Mouse (Mus musculus) frontal cortex, postnatal 25 days (tissue): ENCODE measurements around the gene Fcer1a.
"Not testable (repeated sequence)": the region's sequence is repeated elsewhere in the genome, so short reads cannot be mapped to it uniquely, and the experiment has no call there.

ENCODE experiments used
- DNase-seq, 2 experiments: peaks; one replicate each; pipeline ENCODE4 v3.0.0; 2022; ENCODE audit warnings: low spot score in 2 of 2

The Fcer1a gene

DNA sequence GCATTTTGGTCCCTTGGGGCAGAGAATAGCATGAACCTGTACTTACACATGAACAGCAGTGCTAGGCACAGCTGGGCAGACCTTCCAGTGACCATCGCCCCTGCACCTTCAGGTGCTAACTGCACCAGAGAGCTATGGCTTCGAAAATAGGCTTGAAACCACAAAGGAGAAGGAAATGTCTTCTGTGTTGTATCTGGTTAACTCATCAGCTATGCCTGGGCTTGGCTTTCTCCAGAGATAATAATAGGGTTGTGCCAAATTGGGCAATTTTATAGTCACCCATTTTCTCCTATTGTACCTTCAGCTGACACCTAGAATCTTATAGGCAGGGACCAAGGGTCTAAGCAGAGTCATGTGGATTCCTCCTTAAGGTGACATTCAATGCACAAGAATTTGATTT, at the start of gene Fcer1a:
Gene Fcer1a, minus strand, starts transcription at position 134 of the 400 bp plus-strand sequence.
- DNase-seq: no peak

DNA sequence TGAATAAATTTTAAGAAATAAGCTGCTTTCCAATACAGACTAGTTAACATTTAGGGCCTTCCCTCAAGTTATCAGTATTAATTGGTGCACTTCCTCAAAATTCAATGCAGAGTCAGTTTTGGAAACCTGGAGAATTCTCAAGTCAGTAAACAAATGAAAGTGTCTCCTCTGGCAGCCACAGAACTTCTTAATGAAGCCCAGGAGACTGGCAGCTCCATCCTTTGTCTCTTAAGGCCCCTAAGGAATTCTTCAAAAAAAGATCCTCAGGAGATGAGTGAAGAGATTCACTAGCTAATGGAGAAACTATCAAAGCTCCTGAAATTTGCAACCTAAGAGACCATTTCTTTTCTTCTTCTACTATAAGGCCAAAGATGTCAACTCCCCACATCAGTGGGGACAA, 38.7 kb upstream of the Fcer1a start, which contains the start of gene Olfr418:
Gene Olfr418, plus strand, starts transcription at position 301 of the 400 bp plus-strand sequence.
- no peak for DNase-seq

DNA sequence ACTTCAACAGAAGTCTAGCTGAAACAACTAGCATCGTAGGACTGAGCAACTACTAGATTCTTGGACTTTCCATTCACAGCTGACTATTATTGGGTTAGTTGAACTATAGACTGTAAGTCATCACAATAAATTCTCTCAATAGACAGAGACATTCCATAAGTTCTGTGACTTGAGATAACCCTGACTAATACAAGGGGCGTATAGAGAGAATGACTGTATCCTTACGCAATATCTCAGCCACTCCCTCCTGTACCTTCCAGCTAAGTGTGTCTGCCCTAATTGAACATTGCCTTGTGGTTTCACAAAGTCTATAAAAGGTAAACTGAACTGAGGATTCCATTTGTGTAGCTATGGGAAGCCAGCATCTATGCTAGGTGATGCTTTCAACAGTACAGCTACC, 22.9 kb upstream of the Fcer1a start:
- no peak for DNase-seq

DNA sequence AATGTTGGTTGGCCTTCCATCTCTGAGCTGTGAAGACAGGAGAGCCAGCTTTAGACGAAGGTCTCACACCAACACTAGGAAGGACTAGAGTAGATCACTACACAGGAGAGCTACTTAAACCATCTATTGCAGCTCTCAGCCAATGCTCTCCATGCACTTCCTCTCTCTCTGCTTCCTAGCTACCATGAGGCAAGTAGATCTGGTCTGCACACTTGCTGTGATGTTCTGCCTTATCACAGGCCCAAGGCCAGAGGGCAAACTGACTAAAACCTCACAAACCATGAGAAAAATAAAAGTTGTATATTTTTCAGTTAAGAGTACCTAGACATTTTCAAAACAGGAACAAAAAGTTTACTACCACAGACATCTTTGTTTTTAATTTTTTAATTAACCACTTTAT, 10.0 kb upstream of the Fcer1a start:
- not testable (repeated sequence) for DNase-seq

DNA sequence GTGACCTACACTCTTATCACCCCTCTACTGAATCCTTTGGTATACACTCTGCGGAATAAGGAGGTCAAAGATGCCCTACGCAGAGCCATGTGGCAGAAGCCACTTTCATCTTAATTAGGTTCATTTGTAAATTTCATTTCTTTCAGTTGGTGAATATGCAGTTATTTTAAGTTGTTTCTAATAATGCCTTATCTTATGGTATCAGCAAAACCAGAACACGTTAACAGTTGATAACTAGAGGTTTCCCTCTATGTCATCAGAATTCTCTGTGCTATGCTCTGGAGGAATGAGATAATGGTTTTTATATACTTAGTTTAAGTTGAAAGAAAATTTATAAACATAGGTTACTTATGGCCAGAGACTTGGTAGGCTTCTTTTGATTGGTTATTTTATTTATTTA, 10.5 kb downstream of the Fcer1a start:
- no peak for DNase-seq

DNA sequence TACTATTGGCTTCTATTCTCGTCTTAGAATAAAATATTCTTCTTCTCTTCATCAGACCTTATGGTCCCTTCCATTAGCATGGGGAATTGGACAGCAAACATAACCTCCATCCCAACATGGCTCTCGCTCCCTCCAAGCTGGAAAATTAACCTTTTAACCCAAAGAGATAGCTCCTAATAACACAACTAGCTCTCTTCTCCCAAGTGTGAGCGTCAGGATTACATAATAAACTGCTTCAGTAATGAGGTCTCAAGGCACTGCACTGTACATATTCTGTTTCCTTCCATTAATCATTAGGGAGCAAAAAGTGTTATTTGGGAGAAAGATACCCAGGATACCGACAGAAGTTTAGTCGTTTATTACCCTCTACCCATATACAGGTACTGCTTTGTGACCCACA, 14.9 kb downstream of the Fcer1a start, which contains the start of gene Olfr1404:
Gene Olfr1404, plus strand, starts transcription at position 301 of the 400 bp plus-strand sequence.
- DNase-seq: no peak

DNA sequence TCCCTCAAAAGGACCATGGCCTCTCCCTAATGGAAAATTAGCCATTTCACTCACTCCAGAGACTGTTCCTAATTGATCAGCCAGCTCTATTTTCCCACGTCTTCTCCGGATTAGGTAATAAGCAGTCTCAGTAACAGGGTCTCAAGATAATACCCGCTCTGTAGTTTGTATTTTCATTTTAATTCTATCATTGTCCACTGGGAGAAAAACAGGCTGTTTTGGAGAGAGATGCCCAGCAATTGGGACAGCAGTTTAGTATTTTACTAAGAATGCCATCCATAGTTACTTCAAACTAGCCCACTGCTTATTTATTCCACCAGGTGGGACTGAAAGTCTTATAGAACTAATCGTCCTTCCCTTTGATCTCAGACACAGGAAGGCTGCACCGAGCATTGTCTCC, 29.5 kb downstream of the Fcer1a start, which contains the start of gene Olfr218:
Gene Olfr218, plus strand, starts transcription at position 301 of the 400 bp plus-strand sequence.
- DNase-seq: no peak

DNA sequence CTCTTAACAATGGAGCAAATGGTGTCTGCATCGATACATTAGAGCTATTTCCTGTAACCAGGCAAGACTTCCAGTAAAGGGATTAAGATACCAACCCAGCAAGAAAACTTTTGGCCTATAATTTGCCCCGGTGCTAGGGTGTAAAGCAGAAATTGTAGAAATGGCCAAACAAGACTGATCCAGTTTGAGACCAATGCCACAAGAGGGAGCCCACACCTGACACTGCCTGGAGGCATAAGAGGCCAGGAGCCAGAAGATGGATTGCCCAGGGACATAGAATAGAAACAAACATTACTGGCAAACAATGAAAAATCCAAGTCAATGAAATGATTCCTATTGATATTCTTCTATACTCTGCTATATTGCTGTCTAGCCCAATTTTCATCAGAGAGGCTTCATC, 30.7 kb downstream of the Fcer1a start:
- DNase-seq: no peak

DNA sequence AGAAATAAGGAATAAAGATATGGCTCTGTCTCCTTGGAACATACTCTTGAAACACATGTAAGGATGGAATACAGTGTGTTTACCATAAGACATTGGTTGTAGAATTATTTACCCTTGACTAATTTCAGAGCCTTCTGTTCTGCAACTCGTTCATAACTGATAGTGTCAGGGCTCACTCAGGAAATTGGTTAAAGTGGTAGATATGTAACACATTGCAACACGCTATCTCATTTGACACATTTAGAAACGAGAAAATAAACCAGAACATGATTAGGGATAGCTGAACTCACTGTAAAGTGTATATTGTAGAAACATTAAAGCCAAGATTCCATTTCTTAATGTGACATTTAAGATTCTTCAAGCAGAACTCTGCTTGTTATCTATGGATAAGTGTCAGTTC, 35.0 kb downstream of the Fcer1a start:
- DNase-seq: no peak

DNA sequence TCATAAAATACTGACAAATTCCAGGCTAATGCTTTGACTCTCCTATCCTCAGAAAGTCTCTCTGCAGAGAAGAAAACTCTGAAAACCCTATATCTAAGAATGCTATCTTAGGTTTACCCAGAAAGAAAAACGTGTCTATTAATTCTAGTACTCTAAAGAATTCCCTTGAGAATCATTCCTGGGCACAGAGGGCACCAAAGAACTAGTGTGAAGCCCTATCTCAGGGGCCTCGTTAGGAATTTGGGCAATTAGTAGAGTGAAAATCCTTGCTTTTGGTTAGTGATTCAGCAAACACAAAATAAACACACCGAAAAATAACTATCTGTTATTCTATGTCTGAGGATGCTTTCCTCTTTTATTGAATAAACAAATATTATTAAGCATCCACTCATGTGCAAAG, 36.5 kb downstream of the Fcer1a start, which contains the start of gene Olfr1406:
Gene Olfr1406, minus strand, starts transcription at position 101 of the 400 bp plus-strand sequence.
- no peak for DNase-seq

DNA sequence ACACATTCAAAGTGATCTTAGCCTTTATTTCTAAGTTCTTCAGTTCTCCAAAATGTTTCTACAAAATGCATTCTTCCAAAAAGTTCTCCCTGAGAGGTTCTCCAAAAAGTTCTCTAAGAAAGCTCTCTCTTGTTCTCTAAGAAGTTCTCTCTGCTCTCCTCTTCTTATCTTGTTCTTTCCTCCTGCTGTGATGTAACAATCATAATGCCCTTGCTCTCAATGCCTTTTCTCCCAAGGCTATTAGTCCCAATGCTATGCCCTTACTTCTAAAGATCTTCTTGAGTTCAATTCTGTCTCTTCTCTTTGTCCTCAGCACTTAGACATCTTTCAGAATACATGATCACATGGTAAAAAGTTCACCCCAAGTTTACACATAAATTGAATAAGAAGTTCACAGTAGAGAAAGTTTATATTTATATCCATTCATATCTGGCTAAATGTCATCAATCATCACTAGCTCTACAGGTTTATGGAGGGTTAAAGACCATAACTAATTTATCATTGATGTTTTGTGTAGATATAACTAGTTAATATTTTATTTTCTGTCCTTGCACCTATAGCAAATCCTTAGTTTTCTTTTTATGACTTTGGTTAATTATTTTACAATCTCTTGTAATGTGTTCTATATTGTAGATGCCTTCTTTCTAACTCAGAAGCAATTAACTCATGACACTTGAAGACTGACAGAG, 52.7 kb downstream of the Fcer1a start:
- DNase-seq: no peak
